Comparison of ENCODE assay signal across 8 mouse cellular contexts in genomic region chr5:111331099-111331435, GRCm38 (mm10). TPM values are rescaled to one million over a fixed set of nuclear protein-coding genes. Genes with fewer than 3 reads are reported as not detected.
DNase-seq lines count a peak whose midpoint lies in the region; ATAC-seq and TF ChIP-seq lines count a peak whose summit lies in the region.

No protein-coding gene starts in this region.

- H3K4me3 ChIP-seq in neural tube, embryonic 11.5 days (ENCODE audit: low read depth, low read length): peak overlapping the region; percentile 86
- H3K4me3 ChIP-seq in embryonic facial prominence, embryonic 13.5 days: peak overlapping the region; percentile 95
- peak overlapping the region; percentile 96 for H3K4me3 ChIP-seq in intestine, embryonic 15.5 days (replicated peaks)
- H3K4me3 ChIP-seq in myocyte: peak overlapping the region; percentile 50

- peak overlapping the region; percentile 78 for H3K4me2 ChIP-seq in neural tube, embryonic 11.5 days (ENCODE audit: low read depth)
- peak overlapping the region; percentile 75 for H3K4me2 ChIP-seq in embryonic facial prominence, embryonic 13.5 days
- H3K4me2 ChIP-seq in intestine, embryonic 15.5 days (replicated peaks): peak overlapping the region; percentile 58
- peak overlapping the region; percentile 87 for H3K4me2 ChIP-seq in myocyte (ENCODE audit: low read depth)

- peak overlapping the region; percentile 50; the same call in 1 of the 2 replicates for H3K27ac ChIP-seq in neural tube, embryonic 11.5 days (ENCODE audit: low read depth, low read length)
- peak overlapping the region; percentile 88 for H3K27ac ChIP-seq in embryonic facial prominence, embryonic 13.5 days
- H3K27ac ChIP-seq in intestine, embryonic 15.5 days: peak overlapping the region; percentile 79

- H3K36me3 ChIP-seq in neural tube, embryonic 11.5 days (ENCODE audit: control insufficient read depth, insufficient read depth, low read length): peaks cover 2% of the 10 kb centered on the region; the same call in 1 of the 2 replicates
- peaks cover 28% of the 10 kb centered on the region for H3K36me3 ChIP-seq in embryonic facial prominence, embryonic 13.5 days
- H3K36me3 ChIP-seq in intestine, embryonic 15.5 days: 0 out of 2 replicates have a peak, but pooled peaks cover 2% of the 10 kb centered on the region
- H3K36me3 ChIP-seq in myocyte (ENCODE audit: control insufficient read depth, insufficient read depth): peaks cover 6% of the 10 kb centered on the region

- WGBS in neural tube, embryonic 11.5 days: 0% methylated on average over 14 of the region's 14 CpGs
- 0% methylated on average over 14 of the region's 14 CpGs for WGBS in embryonic facial prominence, embryonic 13.5 days
- under 1% methylated on average over 14 of the region's 14 CpGs for WGBS in intestine, embryonic 15.5 days

- TF ChIP-seq POLR2A in myocyte (IDR thresholded peaks at IDR 0.05; ENCODE audit: insufficient read length, low read depth): no peak

- peaks cover 3% of the 10 kb centered on the region; the same call in 1 of the 2 replicates for H3K4me1 ChIP-seq in neural tube, embryonic 11.5 days (ENCODE audit: control insufficient read depth, insufficient read depth, low read length)
- peaks cover 13% of the 10 kb centered on the region for H3K4me1 ChIP-seq in embryonic facial prominence, embryonic 13.5 days
- peaks cover 7% of the 10 kb centered on the region; the same call in 1 of the 2 replicates for H3K4me1 ChIP-seq in intestine, embryonic 15.5 days (replicated peaks)

- ATAC-seq in neural tube, embryonic 11.5 days (ENCODE audit: insufficient read depth, low FRiP score, low TSS enrichment): no peak
- no peak for ATAC-seq in embryonic facial prominence, embryonic 13.5 days (ENCODE audit: insufficient number of reproducible peaks, insufficient read depth, low FRiP score, low TSS enrichment, low read depth)
- no peak; the same call in 1 of the 2 replicates for ATAC-seq in intestine, embryonic 15.5 days

- H3K9me3 ChIP-seq in neural tube, embryonic 11.5 days (ENCODE audit: control insufficient read depth, low read length): no peaks in the 10 kb centered on the region
- no peaks in the 10 kb centered on the region for H3K9me3 ChIP-seq in embryonic facial prominence, embryonic 13.5 days
- no peaks in the 10 kb centered on the region for H3K9me3 ChIP-seq in intestine, embryonic 15.5 days

- DNase-seq in neural tube, embryonic 11.5 days (ENCODE audit: low spot score): no peak
- DNase-seq in neural tube, embryonic 10.5 days (ENCODE audit: extremely low spot score, low spot score): no peak
- no peak for DNase-seq in cerebellum, adult 8-10 months
- DNase-seq in urinary bladder, postnatal 4 days (ENCODE audit: low spot score in 2 of 2): no peak
- no peak for DNase-seq in retina, embryonic 14.5 days (ENCODE audit: low spot score)

- H3K79me2 ChIP-seq in myocyte (ENCODE audit: control insufficient read depth, insufficient read depth): peaks cover 55% of the 10 kb centered on the region

- peak overlapping the region; percentile 82 for H3K9ac ChIP-seq in neural tube, embryonic 11.5 days (ENCODE audit: low read length)
- peak overlapping the region; percentile 96 for H3K9ac ChIP-seq in embryonic facial prominence, embryonic 13.5 days
- H3K9ac ChIP-seq in intestine, embryonic 15.5 days: peak overlapping the region; percentile 98

- no peaks in the 10 kb centered on the region for H3K27me3 ChIP-seq in neural tube, embryonic 11.5 days (ENCODE audit: control insufficient read depth, insufficient read depth, low read length)
- H3K27me3 ChIP-seq in embryonic facial prominence, embryonic 13.5 days: no peaks in the 10 kb centered on the region
- no peaks in the 10 kb centered on the region for H3K27me3 ChIP-seq in intestine, embryonic 15.5 days (replicated peaks)
- H3K27me3 ChIP-seq in myocyte (ENCODE audit: control insufficient read depth, insufficient read depth, insufficient read length): no peaks in the 10 kb centered on the region

- peak overlapping the region; percentile 56 for H3ac ChIP-seq in myocyte (ENCODE audit: control insufficient read depth, insufficient read length)

TF ChIP-seq in myocyte, 11 proteins besides CTCF, POLR2A, EP300 and RAD21:
- TF ChIP-seq USF1 (IDR thresholded peaks at IDR 0.05; ENCODE audit: low read depth) (no peak), CEBPB (IDR thresholded peaks at IDR 0.05; ENCODE audit: insufficient read depth, poor library complexity, severe bottlenecking) (no peak), POLR2AphosphoS2 (IDR thresholded peaks at IDR 0.05; ENCODE audit: insufficient read length, low read depth) (no peak), MYOD1 (IDR thresholded peaks at IDR 0.05; ENCODE audit: control insufficient read depth in 1 of 3, insufficient read length in 2 of 3, low read depth in 2 of 3) (no peak), E2F4 (IDR thresholded peaks at IDR 0.05; ENCODE audit: insufficient read depth) (no peak), TCF12 (IDR thresholded peaks at IDR 0.05; ENCODE audit: insufficient read depth, poor library complexity, severe bottlenecking) (no peak), TCF3 (IDR thresholded peaks at IDR 0.05; ENCODE audit: insufficient read length, low read depth) (no peak), MYOG (IDR thresholded peaks at IDR 0.05; ENCODE audit: control insufficient read depth in 1 of 3, insufficient read depth in 1 of 3, insufficient read length in 2 of 3, low read depth in 2 of 3) (no peak), MAX (IDR thresholded peaks at IDR 0.05; ENCODE audit: low read depth) (no peak), SRF (IDR thresholded peaks at IDR 0.05; ENCODE audit: control insufficient read depth, insufficient read length, low read depth) (no peak), REST (IDR thresholded peaks at IDR 0.05; ENCODE audit: insufficient read depth, insufficient read length) (no peak)
TF ChIP-seq in myocyte: peak in this region for 0.

RNA-seq across cellular contexts. Expression of gene Pitpnb, which starts 0.5 kb away (rescaled TPM):
- polyA plus RNA-seq in neural tube, embryonic 11.5 days (2014; fragmentation: Nextera tagmentation; extraction: Ambion mirVana): 131 and 134 TPM in 2 replicates
- 107 and 116 TPM in 2 replicates for polyA plus RNA-seq in embryonic facial prominence, embryonic 13.5 days (2015; fragmentation: Nextera tagmentation; extraction: Ambion mirVana)
- polyA plus RNA-seq in intestine, embryonic 15.5 days (2015; fragmentation: Nextera tagmentation; extraction: Ambion mirVana): 93.6 and 94.2 TPM in 2 replicates
- polyA plus RNA-seq in myocyte (2012; fragmentation: generic; extraction: Trizol): 52.2 TPM
